8 mouse cellular contexts compared by ENCODE assay signal in the genomic region with DNA sequence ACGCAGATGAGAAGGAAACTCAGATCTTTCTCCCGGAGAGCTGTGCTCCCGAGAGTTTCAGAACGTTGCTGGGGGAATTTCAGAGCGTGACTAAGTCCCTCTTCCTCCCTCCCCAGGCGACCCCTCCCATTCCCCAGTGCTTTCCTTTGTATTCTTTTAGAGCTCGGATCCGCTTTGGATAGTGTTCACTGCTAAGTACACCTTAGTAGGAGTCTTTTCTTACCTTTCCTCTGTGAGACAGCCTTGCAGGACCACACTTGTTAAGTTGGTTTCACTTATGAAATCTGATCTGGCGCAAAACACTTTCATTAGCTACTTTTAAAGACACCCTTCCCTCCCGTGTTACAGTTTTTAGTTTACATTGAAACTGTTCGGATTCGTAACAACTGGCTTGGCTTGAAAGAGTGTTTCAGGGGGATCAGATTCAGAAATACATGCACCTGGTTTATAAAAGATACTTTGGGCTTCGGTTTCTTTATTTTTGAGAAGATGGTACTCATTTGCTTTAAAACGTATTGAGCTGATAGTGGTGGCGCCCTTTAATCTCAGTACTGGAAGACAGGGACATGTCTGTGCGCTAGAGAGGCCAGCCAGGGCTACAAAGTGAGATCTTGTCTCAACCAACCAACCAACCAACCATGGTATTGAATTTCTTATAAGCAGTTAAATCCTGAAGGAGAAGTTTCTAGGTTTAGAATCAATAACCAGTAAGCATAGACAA. TPM values are rescaled to one million over a fixed set of nuclear protein-coding genes. Genes with fewer than 3 reads are reported as not detected.
DNase-seq lines count a peak whose midpoint lies in the region; ATAC-seq and TF ChIP-seq lines count a peak whose summit lies in the region.

No protein-coding gene starts in this region.

- no peak for TF ChIP-seq CTCF in lung, postnatal 0 days (IDR thresholded peaks at IDR 0.05)

- DNase-seq in lung, postnatal 0 days (ENCODE audit: low spot score): no peak
- DNase-seq in lung, adult 18-20 months: no peak
- no peak for DNase-seq in embryonic facial prominence, embryonic 14.5 days (ENCODE audit: low spot score)
- no peak for DNase-seq in gastrocnemius, postnatal 4 days (ENCODE audit: low spot score in 2 of 2)
- no peak for DNase-seq in adrenal gland, adult 8-10 months
- no peak for DNase-seq in Muller cell, postnatal 12 days (ENCODE audit: inconsistent ontology term)

- H3K4me2 ChIP-seq in lung, postnatal 0 days (replicated peaks; ENCODE audit: low read depth, low read length): peak overlapping the region; percentile 88
- peak overlapping the region; percentile 94 for H3K4me2 ChIP-seq in embryonic facial prominence, embryonic 14.5 days (ENCODE audit: low read depth, low read length)
- H3K4me2 ChIP-seq in midbrain, embryonic 16.5 days (ENCODE audit: low read length): peak overlapping the region; percentile 86

- 13% methylated on average over 16 of the region's 16 CpGs for WGBS in lung, postnatal 0 days
- 16% methylated on average over 16 of the region's 16 CpGs for WGBS in embryonic facial prominence, embryonic 14.5 days
- 22% methylated on average over 16 of the region's 16 CpGs for WGBS in midbrain, embryonic 16.5 days

- no peaks in the 10 kb centered on the region for H3K4me1 ChIP-seq in lung, postnatal 0 days (ENCODE audit: insufficient read depth, low read depth, low read length)
- peaks cover 9% of the 10 kb centered on the region for H3K4me1 ChIP-seq in embryonic facial prominence, embryonic 14.5 days (ENCODE audit: control insufficient read depth, insufficient read depth, low read length)
- H3K4me1 ChIP-seq in midbrain, embryonic 16.5 days (ENCODE audit: control insufficient read depth, insufficient read depth, low read length): peaks cover 15% of the 10 kb centered on the region; the same call in 1 of the 2 replicates

- no peaks in the 10 kb centered on the region for H3K36me3 ChIP-seq in lung, postnatal 0 days (ENCODE audit: insufficient read depth, low read length)
- peaks cover 16% of the 10 kb centered on the region for H3K36me3 ChIP-seq in embryonic facial prominence, embryonic 14.5 days (ENCODE audit: control insufficient read depth, insufficient read depth, low read length)
- H3K36me3 ChIP-seq in midbrain, embryonic 16.5 days (ENCODE audit: control insufficient read depth, insufficient read depth, low read length): peaks cover 5% of the 10 kb centered on the region; the same call in 1 of the 2 replicates

- peak overlapping the region; percentile 55 for H3K9ac ChIP-seq in lung, postnatal 0 days (replicated peaks; ENCODE audit: low read depth)
- H3K9ac ChIP-seq in embryonic facial prominence, embryonic 14.5 days (ENCODE audit: low read depth, low read length): peak overlapping the region; percentile 70
- H3K9ac ChIP-seq in midbrain, embryonic 16.5 days (ENCODE audit: low read depth, low read length): peak overlapping the region; percentile 88

- ATAC-seq in lung, postnatal 0 days: peak; percentile 18
- ATAC-seq in embryonic facial prominence, embryonic 14.5 days (ENCODE audit: low read depth): peak; percentile 50
- ATAC-seq in inflammation-experienced regulatory T-cells, adult 6 months: peak; percentile 21
- peak; percentile 55; the same call in 1 of the 2 replicates for ATAC-seq in midbrain, embryonic 16.5 days

- no peak for TF ChIP-seq EP300 in lung, postnatal 0 days (IDR thresholded peaks at IDR 0.05)

- H3K27ac ChIP-seq in lung, postnatal 0 days (ENCODE audit: low read length): peak overlapping the region; percentile 78
- peak overlapping the region; percentile 39; the same call in 1 of the 2 replicates for H3K27ac ChIP-seq in embryonic facial prominence, embryonic 14.5 days (replicated peaks; ENCODE audit: low read depth, low read length)
- peak overlapping the region; percentile 72 for H3K27ac ChIP-seq in midbrain, embryonic 16.5 days (ENCODE audit: low read length)

- H3K27me3 ChIP-seq in lung, postnatal 0 days (replicated peaks; ENCODE audit: insufficient read depth, low read length): no peaks in the 10 kb centered on the region
- H3K27me3 ChIP-seq in embryonic facial prominence, embryonic 14.5 days (replicated peaks; ENCODE audit: control insufficient read depth, insufficient read depth, low read length): no peaks in the 10 kb centered on the region
- no peaks in the 10 kb centered on the region; the same call in 1 of the 2 replicates for H3K27me3 ChIP-seq in midbrain, embryonic 16.5 days (ENCODE audit: control insufficient read depth, insufficient read depth, low read depth, low read length)

- H3K4me3 ChIP-seq in lung, postnatal 0 days (ENCODE audit: low read depth, low read length): peak overlapping the region; percentile 83
- peak overlapping the region; percentile 73 for H3K4me3 ChIP-seq in embryonic facial prominence, embryonic 14.5 days (ENCODE audit: low read depth, low read length)
- H3K4me3 ChIP-seq in midbrain, embryonic 16.5 days (ENCODE audit: low read depth, low read length): peak overlapping the region; percentile 94

- no peaks in the 10 kb centered on the region for H3K9me3 ChIP-seq in lung, postnatal 0 days (ENCODE audit: low read length)
- no peaks in the 10 kb centered on the region for H3K9me3 ChIP-seq in embryonic facial prominence, embryonic 14.5 days (ENCODE audit: control insufficient read depth, low read length)
- no peaks in the 10 kb centered on the region for H3K9me3 ChIP-seq in midbrain, embryonic 16.5 days (replicated peaks; ENCODE audit: control insufficient read depth, low read length, poor library complexity, severe bottlenecking)

RNA-seq across cellular contexts. Expression of a gene that starts 0.7 kb away (rescaled TPM):
- polyA plus RNA-seq in lung, postnatal 0 days (2015; fragmentation: Nextera tagmentation; extraction: Ambion mirVana): 53.2 and 54.4 TPM in 2 replicates
- polyA plus RNA-seq in embryonic facial prominence, embryonic 14.5 days (2014; fragmentation: Nextera tagmentation; extraction: Ambion mirVana): 60.9 and 64.3 TPM in 2 replicates
- 10 to 100 TPM; 35.0 to 44.5 (median 35.5) TPM for polyA plus RNA-seq in inflammation-experienced regulatory T-cells, adult 6 months (2017; shearing (Covaris generic))
- 29.5 and 29.6 TPM in 2 replicates for polyA plus RNA-seq in midbrain, embryonic 16.5 days (2015; fragmentation: Nextera tagmentation; extraction: Ambion mirVana)
- total RNA-seq in gastrocnemius, postnatal 4 days (2021): 10 to 100 TPM; 35.4 to 36.9 TPM
- total RNA-seq in adrenal gland, adult 8-10 months (2022): 10 to 100 TPM; 70.1 to 80.2 (median 74.4) TPM
